In the genomic region with DNA sequence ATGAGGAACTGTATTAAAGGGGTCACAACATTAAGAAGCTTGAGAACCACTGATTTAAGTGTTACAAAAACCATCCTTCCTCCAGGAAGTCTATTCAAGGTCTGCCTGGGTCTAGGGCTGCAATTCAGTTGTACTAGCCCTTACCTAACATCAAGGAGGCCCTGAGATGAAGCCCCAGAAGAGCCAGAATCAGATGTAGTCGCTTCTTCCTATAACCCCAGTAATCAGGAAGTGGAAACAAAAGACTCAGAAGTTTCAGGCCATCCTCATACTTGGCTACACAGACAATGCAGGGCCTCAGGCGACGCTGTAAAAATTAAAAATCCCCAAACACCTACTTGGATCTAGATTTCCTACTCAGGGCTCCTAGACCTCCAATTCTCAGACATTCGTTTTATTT, we compare ENCODE assay signal across 22 mouse cellular contexts. TPM values are rescaled to one million over a fixed set of nuclear protein-coding genes. Genes with fewer than 3 reads are reported as not detected.
DNase-seq lines count a peak whose midpoint lies in the region; TF ChIP-seq lines count a peak whose summit lies in the region.
"Had no signal": no experiment of that assay in that cellular context is flagged by ENCODE, and none has a peak within 500 bp of the region (broad histone marks: within the 10 kb centered on the region; RNA-seq: fewer than 3 reads in every experiment).

No protein-coding gene starts in this region.

- no peak for DNase-seq in thymus, adult 2 months
- DNase-seq in thymus, postnatal 25 days, result no peak
- no peak for DNase-seq in right cerebral cortex, postnatal 14 days
- no peak for DNase-seq in layer of hippocampus, adult 18-20 months (ENCODE audit: low spot score in 2 of 2)
- DNase-seq: adrenal gland, adult 2 months; adrenal gland, postnatal 36 days; cerebellum, adult 11 months; cerebellum, adult 8-10 months; cerebellum, postnatal 14 days; embryo, embryonic 11 days; gastrocnemius, adult 2 months; gastrocnemius, postnatal 25 days; heart, adult 18-20 months; heart, postnatal 10 days had no signal

- peaks cover 26% of the 10 kb centered on the region for H3K36me3 ChIP-seq in thymus, adult 2 months (ENCODE audit: control insufficient read depth, insufficient read depth, low read length)
- H3K36me3 ChIP-seq in macrophage (ENCODE audit: inconsistent target), result 0 out of 2 replicates have a peak, but pooled peaks cover 9% of the 10 kb centered on the region
- no peaks in the 10 kb centered on the region for H3K36me3 ChIP-seq in small intestine, adult 2 months (ENCODE audit: control insufficient read depth, insufficient read depth, low read length)
- H3K36me3 ChIP-seq: embryonic facial prominence, embryonic 15.5 days; forebrain, embryonic 10.5 days; heart, embryonic 10.5 days had no signal

- peak overlapping the region; percentile 25; the same call in 1 of the 2 replicates for H3K27ac ChIP-seq in thymus, adult 2 months (ENCODE audit: control insufficient read depth, insufficient read depth, low read length)
- H3K27ac ChIP-seq in bone marrow macrophage, adult 2 months (ENCODE audit: insufficient read depth, low read depth, low read length), result peak overlapping the region; percentile 35
- H3K27ac ChIP-seq in macrophage, result peak overlapping the region; percentile 86
- peak overlapping the region; percentile 28 for H3K27ac ChIP-seq in small intestine, adult 2 months (ENCODE audit: insufficient read depth, low read depth, low read length)
- H3K27ac ChIP-seq: embryonic facial prominence, embryonic 15.5 days; forebrain, embryonic 10.5 days; gastrocnemius, adult 2 months; heart, embryonic 10.5 days; hindbrain, embryonic 14.5 days had no signal

- TF ChIP-seq POLR2A in thymus, adult 2 months (IDR thresholded peaks at IDR 0.05; ENCODE audit: control insufficient read depth, extremely low read depth, insufficient read depth, low read length, poor library complexity), result no peak
- TF ChIP-seq POLR2A in bone marrow macrophage, adult 2 months (IDR thresholded peaks at IDR 0.05; ENCODE audit: borderline replicate concordance, low read depth, low read length), result no peak
- no peak for TF ChIP-seq POLR2A in small intestine, adult 2 months (IDR thresholded peaks at IDR 0.05; ENCODE audit: low read depth, low read length)

- WGBS in thymus, adult 2 months, result 45% methylated on average over 4 of the region's 4 CpGs
- 56% methylated on average over 4 of the region's 4 CpGs for WGBS in macrophage (ENCODE audit: missing documents)
- WGBS in small intestine, adult 2 months, result 74% methylated on average over 4 of the region's 4 CpGs

- H3K4me1 ChIP-seq in thymus, adult 2 months (replicated peaks; ENCODE audit: control insufficient read depth, insufficient read depth, low read length), result peaks cover 26% of the 10 kb centered on the region
- H3K4me1 ChIP-seq in bone marrow macrophage, adult 2 months (ENCODE audit: control insufficient read depth, insufficient read depth, low read length), result peaks cover 36% of the 10 kb centered on the region
- peaks cover 3% of the 10 kb centered on the region; the same call in 1 of the 2 replicates for H3K4me1 ChIP-seq in small intestine, adult 2 months (ENCODE audit: control insufficient read depth, insufficient read depth, insufficient read length, low read length)
- H3K4me1 ChIP-seq: embryonic facial prominence, embryonic 15.5 days; heart, embryonic 10.5 days had no signal

- no peaks in the 10 kb centered on the region for H3K27me3 ChIP-seq in thymus, adult 2 months (ENCODE audit: control insufficient read depth, insufficient read depth, low read length)
- H3K27me3 ChIP-seq in small intestine, adult 2 months (ENCODE audit: control insufficient read depth, insufficient read depth, low read length), result no peaks in the 10 kb centered on the region
- H3K27me3 ChIP-seq: embryonic facial prominence, embryonic 15.5 days had no signal

- TF ChIP-seq CTCF in thymus, adult 2 months (IDR thresholded peaks at IDR 0.05; ENCODE audit: borderline replicate concordance, control insufficient read depth, extremely low read depth, insufficient read depth, low read length, poor library complexity), result no peak
- no peak for TF ChIP-seq CTCF in bone marrow macrophage, adult 2 months (IDR thresholded peaks at IDR 0.05; ENCODE audit: low read depth, low read length)
- no peak for TF ChIP-seq CTCF in small intestine, adult 2 months (IDR thresholded peaks at IDR 0.05; ENCODE audit: extremely low read depth, insufficient read length, insufficient replicate concordance, low read depth, low read length)

- H3K79me2 ChIP-seq in macrophage (ENCODE audit: inconsistent target), result peaks cover 96% of the 10 kb centered on the region

- no peak overlapping the region for H3K4me3 ChIP-seq in thymus, adult 2 months (ENCODE audit: control insufficient read depth, insufficient read depth, low read length)
- H3K4me3 ChIP-seq in bone marrow macrophage, adult 2 months (ENCODE audit: insufficient read depth, low read length), result no peak overlapping the region
- H3K4me3 ChIP-seq in macrophage (ENCODE audit: inconsistent target), result no peak overlapping the region
- H3K4me3 ChIP-seq in small intestine, adult 2 months (ENCODE audit: low read depth, low read length), result no peak overlapping the region
- H3K4me3 ChIP-seq: embryonic facial prominence, embryonic 15.5 days; erythroblast, embryonic 14.5 days; forebrain, embryonic 10.5 days; gastrocnemius, adult 2 months; heart, embryonic 10.5 days had no signal

RNA-seq across cellular contexts. Expression of a gene that starts 37.8 kb away (rescaled TPM):
- 469 and 490 TPM in 2 replicates for polyA plus RNA-seq in thymus, adult 2 months (2012; rRNA removed)
- polyA plus RNA-seq in bone marrow macrophage, adult 2 months (2012; ENCODE audit: insufficient read depth, insufficient read length, missing spikeins), result 565 and 582 TPM in 2 replicates
- total RNA-seq in macrophage (2018; cell fraction: chromatin; rRNA removed), result 1,000 to 10,000 TPM in 25 of 26 experiments, 100 to 1,000 TPM in 1; 921 to 3,220 (median 1,884) TPM
- 100 to 1,000 TPM; 188 to 418 (median 295) TPM for total RNA-seq in macrophage (2018; cell fraction: cytosol; rRNA removed)
- total RNA-seq in macrophage (2018; cell fraction: nucleus; rRNA removed), result 1,000 to 10,000 TPM in 25 of 26 experiments, 100 to 1,000 TPM in 1; 684 to 2,114 (median 1,348) TPM
- 131 to 243 TPM (median 195 TPM) in 3 replicates for polyA plus RNA-seq in macrophage (2018)
- polyA plus RNA-seq in small intestine, adult 2 months (2012; rRNA removed), result 9.6 and 15.1 TPM in 2 replicates
- 1 to 10 TPM; 2.2 to 2.8 TPM for total RNA-seq in layer of hippocampus, adult 18-20 months (2021)
- polyA plus RNA-seq: erythroblast, embryonic 14.5 days had no signal

Comparison
In these comparisons a context has a peak if more than half of its experiments do, and no peak if none do; other contexts are left out.
1. H3K27ac ChIP-seq: peak in every context shown above with its lines; median percentile 86 in macrophage; 35 in bone marrow macrophage, adult 2 months; 28 in small intestine, adult 2 months; 25 in thymus, adult 2 months.